Mouse (Mus musculus): ENCODE measurements around the gene Cyb5b.
"Not testable (repeated sequence)": the region's sequence is repeated elsewhere in the genome, so short reads cannot be mapped to it uniquely, and the experiment has no call there.

Gene Cyb5b

GRCm38 (mm10) chr8:107172969-107173645, 22.7 kb downstream of the Cyb5b start:
- DNase-seq (ENCODE audit: low spot score in 2 of 2), result no peak

- DNase-seq (ENCODE audit: low spot score in 2 of 2), result no peak
Observed at GRCm38 (mm10) chr8:107181122-107181521, 30.7 kb downstream of the Cyb5b start.

- DNase-seq (ENCODE audit: low spot score in 2 of 2), result no peak
Observed at GRCm38 (mm10) chr8:107184996-107185395, 34.6 kb downstream of the Cyb5b start.

- no peak for DNase-seq (ENCODE audit: low spot score in 2 of 2)
Observed at GRCm38 (mm10) chr8:107186659-107187390, 36.4 kb downstream of the Cyb5b start.

GRCm38 (mm10) chr8:107187631-107188030, 37.2 kb downstream of the Cyb5b start:
- no peak for DNase-seq (ENCODE audit: low spot score in 2 of 2)

GRCm38 (mm10) chr8:107192631-107193030, 42.2 kb downstream of the Cyb5b start:
- no peak for DNase-seq (ENCODE audit: low spot score in 2 of 2)

- DNase-seq (ENCODE audit: low spot score in 2 of 2), result no peak
Observed at GRCm38 (mm10) chr8:107193331-107193730, 42.9 kb downstream of the Cyb5b start.

GRCm38 (mm10) chr8:107194786-107195451, 44.5 kb downstream of the Cyb5b start:
- no peak for DNase-seq (ENCODE audit: low spot score in 2 of 2)

- no peak for DNase-seq (ENCODE audit: low spot score in 2 of 2)
Observed at GRCm38 (mm10) chr8:107197901-107198826, 47.7 kb downstream of the Cyb5b start.

GRCm38 (mm10) chr8:107205164-107205563, 54.7 kb downstream of the Cyb5b start:
- no peak for DNase-seq (ENCODE audit: low spot score in 2 of 2)

GRCm38 (mm10) chr8:107205701-107206561, 55.5 kb downstream of the Cyb5b start:
- peak in 1 of 2 experiments; percentile 17 for DNase-seq (ENCODE audit: low spot score in 2 of 2)

- DNase-seq (ENCODE audit: low spot score in 2 of 2), result no peak
Observed at GRCm38 (mm10) chr8:107206782-107207525, 56.5 kb downstream of the Cyb5b start.

- DNase-seq (ENCODE audit: low spot score in 2 of 2), result no peak
Observed at GRCm38 (mm10) chr8:107209185-107209584, 58.7 kb downstream of the Cyb5b start.

GRCm38 (mm10) chr8:107212006-107212405, 61.6 kb downstream of the Cyb5b start:
- DNase-seq (ENCODE audit: low spot score in 2 of 2), result peak in 1 of 2 experiments; percentile 16

GRCm38 (mm10) chr8:107217230-107217629, 66.8 kb downstream of the Cyb5b start:
- DNase-seq (ENCODE audit: low spot score in 2 of 2), result not testable (repeated sequence)

GRCm38 (mm10) chr8:107218091-107218490, 67.7 kb downstream of the Cyb5b start:
- no peak for DNase-seq (ENCODE audit: low spot score in 2 of 2)

- DNase-seq (ENCODE audit: low spot score in 2 of 2), result no peak
Observed at GRCm38 (mm10) chr8:107219078-107219477, 68.6 kb downstream of the Cyb5b start.

- no peak for DNase-seq (ENCODE audit: low spot score in 2 of 2)
Observed at GRCm38 (mm10) chr8:107221924-107222851, 71.7 kb downstream of the Cyb5b start.

- no peak for DNase-seq (ENCODE audit: low spot score in 2 of 2)
Observed at GRCm38 (mm10) chr8:107226183-107226582, 75.7 kb downstream of the Cyb5b start.

All from frontal cortex, postnatal 14 days (tissue).